Mouse (Mus musculus): ENCODE data around the gene 1190005I06Rik. TPM values are rescaled to one million over a fixed set of nuclear protein-coding genes. Genes with fewer than 3 reads are reported as not detected.
A peak's percentile ranks its signal among the peaks of the same experiment; 100 is the strongest.

Gene 1190005I06Rik
- polyA plus RNA-seq, 1 experiment from 2014 or later, result 2.3 TPM

- Histone ChIP-seq H3K27me3 (ENCODE audit: control insufficient read depth, insufficient read depth, low read length) (no peaks in the 10 kb centered on the region), H3K9ac (ENCODE audit: low read length) (no peak overlapping the region), H3K27ac (ENCODE audit: low read depth, low read length) (no peak overlapping the region), H3K4me2 (ENCODE audit: low read depth, low read length, severe bottlenecking) (no peak overlapping the region), H3K36me3 (ENCODE audit: control insufficient read depth, insufficient read depth, low read length) (no peaks in the 10 kb centered on the region), H3K4me1 (replicated peaks; ENCODE audit: control insufficient read depth, insufficient read depth, low read length) (peaks cover 8% of the 10 kb centered on the region; the same call in 1 of the 2 replicates), H3K4me3 (ENCODE audit: low read depth, low read length) (no peak overlapping the region), H3K9me3 (ENCODE audit: control insufficient read depth, low read length) (no peaks in the 10 kb centered on the region)
- ATAC-seq (replicated peaks; ENCODE audit: low FRiP score) (no peak), DNase-seq (ENCODE audit: low spot score) (no peak)
- 77% methylated on average over 11 of the region's 11 CpGs for WGBS
Observed at GRCm38 (mm10) chr8:120619235-120620180, 27.9 kb downstream of the 1190005I06Rik start.

GRCm38 (mm10) chr8:120618110-120618509 is 29.3 kb downstream of the 1190005I06Rik start:
- no peak overlapping the region for H3K4me3 ChIP-seq (ENCODE audit: low read depth, low read length)
- H3K4me1 ChIP-seq (replicated peaks; ENCODE audit: control insufficient read depth, insufficient read depth, low read length), result peaks cover 8% of the 10 kb centered on the region; the same call in 1 of the 2 replicates
- 0 out of 2 replicates have a peak overlapping the region, but pooled peaks have one; percentile 24 for H3K9ac ChIP-seq (ENCODE audit: low read length)
- ATAC-seq (replicated peaks; ENCODE audit: low FRiP score) (peak; percentile 48), DNase-seq (ENCODE audit: low spot score) (peak; percentile 91)
- no peak overlapping the region for H3K27ac ChIP-seq (ENCODE audit: low read depth, low read length)
- under 1% methylated on average over 6 of the region's 6 CpGs for WGBS
- H3K36me3 ChIP-seq (ENCODE audit: control insufficient read depth, insufficient read depth, low read length), result no peaks in the 10 kb centered on the region
- 0 out of 2 replicates have a peak overlapping the region, but pooled peaks have one; percentile 5 for H3K4me2 ChIP-seq (ENCODE audit: low read depth, low read length, severe bottlenecking)
- H3K9me3 ChIP-seq (ENCODE audit: control insufficient read depth, low read length), result no peaks in the 10 kb centered on the region
- no peaks in the 10 kb centered on the region for H3K27me3 ChIP-seq (ENCODE audit: control insufficient read depth, insufficient read depth, low read length)

- ATAC-seq (replicated peaks; ENCODE audit: low FRiP score), result peak; percentile 51
- H3K4me2 ChIP-seq (ENCODE audit: low read depth, low read length, severe bottlenecking), result no peak overlapping the region
- DNase-seq (ENCODE audit: low spot score), result no peak
- no peaks in the 10 kb centered on the region for H3K27me3 ChIP-seq (ENCODE audit: control insufficient read depth, insufficient read depth, low read length)
- WGBS, result 12% methylated on average over 7 of the region's 8 CpGs
- peak overlapping the region; percentile 41 for H3K27ac ChIP-seq (ENCODE audit: low read depth, low read length)
- H3K9ac ChIP-seq (ENCODE audit: low read length), result 0 out of 2 replicates have a peak overlapping the region, but pooled peaks have one; percentile 23
- no peaks in the 10 kb centered on the region for H3K36me3 ChIP-seq (ENCODE audit: control insufficient read depth, insufficient read depth, low read length)
- no peak overlapping the region for H3K4me3 ChIP-seq (ENCODE audit: low read depth, low read length)
- H3K9me3 ChIP-seq (ENCODE audit: control insufficient read depth, low read length), result no peaks in the 10 kb centered on the region
- H3K4me1 ChIP-seq (replicated peaks; ENCODE audit: control insufficient read depth, insufficient read depth, low read length), result peaks cover 8% of the 10 kb centered on the region; the same call in 1 of the 2 replicates
Observed at GRCm38 (mm10) chr8:120616663-120617626, 30.5 kb downstream of the 1190005I06Rik start.

- Histone ChIP-seq H3K4me2 (ENCODE audit: low read depth, low read length, severe bottlenecking) (no peak overlapping the region), H3K27me3 (ENCODE audit: control insufficient read depth, insufficient read depth, low read length) (no peaks in the 10 kb centered on the region), H3K36me3 (ENCODE audit: control insufficient read depth, insufficient read depth, low read length) (no peaks in the 10 kb centered on the region), H3K9me3 (ENCODE audit: control insufficient read depth, low read length) (no peaks in the 10 kb centered on the region), H3K9ac (ENCODE audit: low read length) (no peak overlapping the region), H3K27ac (ENCODE audit: low read depth, low read length) (no peak overlapping the region), H3K4me1 (replicated peaks; ENCODE audit: control insufficient read depth, insufficient read depth, low read length) (peaks cover 8% of the 10 kb centered on the region; the same call in 1 of the 2 replicates), H3K4me3 (ENCODE audit: low read depth, low read length) (no peak overlapping the region)
- WGBS, result 93% methylated on average over 3 of the region's 3 CpGs
- ATAC-seq (replicated peaks; ENCODE audit: low FRiP score) (no peak), DNase-seq (ENCODE audit: low spot score) (no peak)
Observed at GRCm38 (mm10) chr8:120614491-120614890, 32.9 kb downstream of the 1190005I06Rik start.

GRCm38 (mm10) chr8:120610824-120611223 is 36.6 kb downstream of the 1190005I06Rik start:
- Histone ChIP-seq H3K4me3 (ENCODE audit: low read depth, low read length) (no peak overlapping the region), H3K4me2 (ENCODE audit: low read depth, low read length, severe bottlenecking) (no peak overlapping the region), H3K4me1 (replicated peaks; ENCODE audit: control insufficient read depth, insufficient read depth, low read length) (no peaks in the 10 kb centered on the region; the same call in 1 of the 2 replicates), H3K27me3 (ENCODE audit: control insufficient read depth, insufficient read depth, low read length) (no peaks in the 10 kb centered on the region), H3K27ac (ENCODE audit: low read depth, low read length) (no peak overlapping the region), H3K9ac (ENCODE audit: low read length) (no peak overlapping the region), H3K36me3 (ENCODE audit: control insufficient read depth, insufficient read depth, low read length) (no peaks in the 10 kb centered on the region), H3K9me3 (ENCODE audit: control insufficient read depth, low read length) (no peaks in the 10 kb centered on the region)
- ATAC-seq (replicated peaks; ENCODE audit: low FRiP score) (no peak), DNase-seq (ENCODE audit: low spot score) (no peak)
- WGBS, result 93% methylated on average over 6 of the region's 6 CpGs

GRCm38 (mm10) chr8:120607885-120608284 is 39.5 kb downstream of the 1190005I06Rik start:
- no peak overlapping the region for H3K9ac ChIP-seq (ENCODE audit: low read length)
- H3K4me1 ChIP-seq (replicated peaks; ENCODE audit: control insufficient read depth, insufficient read depth, low read length), result no peaks in the 10 kb centered on the region; the same call in 1 of the 2 replicates
- no peaks in the 10 kb centered on the region for H3K9me3 ChIP-seq (ENCODE audit: control insufficient read depth, low read length)
- no peak overlapping the region for H3K4me3 ChIP-seq (ENCODE audit: low read depth, low read length)
- WGBS, result 15% methylated on average over 7 of the region's 7 CpGs
- no peak overlapping the region for H3K4me2 ChIP-seq (ENCODE audit: low read depth, low read length, severe bottlenecking)
- no peaks in the 10 kb centered on the region for H3K36me3 ChIP-seq (ENCODE audit: control insufficient read depth, insufficient read depth, low read length)
- no peaks in the 10 kb centered on the region for H3K27me3 ChIP-seq (ENCODE audit: control insufficient read depth, insufficient read depth, low read length)
- H3K27ac ChIP-seq (ENCODE audit: low read depth, low read length), result no peak overlapping the region
- peak; percentile 87 for DNase-seq (ENCODE audit: low spot score)
- ATAC-seq (replicated peaks; ENCODE audit: low FRiP score), result 0 out of 2 replicates have a peak, but pooled peaks have one; percentile 58

- Histone ChIP-seq H3K9ac (ENCODE audit: low read length) (no peak overlapping the region), H3K4me3 (ENCODE audit: low read depth, low read length) (no peak overlapping the region), H3K27ac (ENCODE audit: low read depth, low read length) (no peak overlapping the region), H3K4me1 (replicated peaks; ENCODE audit: control insufficient read depth, insufficient read depth, low read length) (no peaks in the 10 kb centered on the region; the same call in 1 of the 2 replicates), H3K36me3 (ENCODE audit: control insufficient read depth, insufficient read depth, low read length) (no peaks in the 10 kb centered on the region), H3K9me3 (ENCODE audit: control insufficient read depth, low read length) (no peaks in the 10 kb centered on the region), H3K4me2 (ENCODE audit: low read depth, low read length, severe bottlenecking) (no peak overlapping the region), H3K27me3 (ENCODE audit: control insufficient read depth, insufficient read depth, low read length) (no peaks in the 10 kb centered on the region)
- 0 out of 2 replicates have a peak, but pooled peaks have one; percentile 30 for ATAC-seq (replicated peaks; ENCODE audit: low FRiP score)
- no peak for DNase-seq (ENCODE audit: low spot score)
- WGBS, result 82% methylated on average over 9 of the region's 9 CpGs
Observed at GRCm38 (mm10) chr8:120607460-120607859, 40.0 kb downstream of the 1190005I06Rik start.

- no peaks in the 10 kb centered on the region for H3K9me3 ChIP-seq (ENCODE audit: control insufficient read depth, low read length)
- no peak overlapping the region for H3K27ac ChIP-seq (ENCODE audit: low read depth, low read length)
- no peak overlapping the region for H3K4me2 ChIP-seq (ENCODE audit: low read depth, low read length, severe bottlenecking)
- 39% methylated on average over 6 of the region's 6 CpGs for WGBS
- peaks cover 2% of the 10 kb centered on the region; the same call in 1 of the 2 replicates for H3K27me3 ChIP-seq (ENCODE audit: control insufficient read depth, insufficient read depth, low read length)
- H3K4me1 ChIP-seq (replicated peaks; ENCODE audit: control insufficient read depth, insufficient read depth, low read length), result no peaks in the 10 kb centered on the region; the same call in 1 of the 2 replicates
- no peak overlapping the region for H3K4me3 ChIP-seq (ENCODE audit: low read depth, low read length)
- no peak for DNase-seq (ENCODE audit: low spot score)
- no peak overlapping the region for H3K9ac ChIP-seq (ENCODE audit: low read length)
- no peaks in the 10 kb centered on the region for H3K36me3 ChIP-seq (ENCODE audit: control insufficient read depth, insufficient read depth, low read length)
- ATAC-seq (replicated peaks; ENCODE audit: low FRiP score), result peak; percentile 59; the same call in 1 of the 2 replicates
Observed at GRCm38 (mm10) chr8:120602672-120603071, 44.8 kb downstream of the 1190005I06Rik start.
